Mouse (Mus musculus) liver, adult 2 months (tissue): Measurements from ENCODE around the gene Rtel1. TPM values are rescaled to one million over a fixed set of nuclear protein-coding genes. Genes with fewer than 3 reads are reported as not detected.
A peak's percentile ranks its signal among the peaks of the same experiment; 100 is the strongest.

ENCODE experiments used
- DNase-seq: peaks from one replicate; pipeline ENCODE4 v3.0.0-alpha.2; 2011; ENCODE audit warnings: low read depth, low spot score; ENCODE audit errors: extremely low read depth
- H3K27ac ChIP-seq: fragments of 200-500 bp; replicated peaks from 2 replicates; pipeline ENCODE4 v1.5.1; 2012; ENCODE audit warnings: low read depth, mild to moderate bottlenecking, control low read depth, inconsistent platforms, low read length; ENCODE audit not compliant: insufficient read depth
- H3K27me3 ChIP-seq: fragments of 200-500 bp; 2 replicates; pipeline ENCODE4 v1.6.1; 2012; ENCODE audit warnings: mild to moderate bottlenecking, moderate library complexity, low read length, inconsistent platforms; ENCODE audit not compliant: control insufficient read depth, insufficient read depth
- H3K36me3 ChIP-seq: fragments of 200-500 bp; 2 replicates; pipeline ENCODE4 v1.6.1; 2012; ENCODE audit warnings: low read length, inconsistent platforms; ENCODE audit not compliant: control insufficient read depth, insufficient read depth
- H3K4me1 ChIP-seq: fragments of 200-500 bp; 2 replicates; pipeline ENCODE4 v1.6.1; 2011; ENCODE audit warnings: low read length; ENCODE audit not compliant: control insufficient read depth, insufficient read depth
- H3K4me3 ChIP-seq: fragments of 200-500 bp; 2 replicates; pipeline ENCODE4 v1.5.1; 2011; ENCODE audit warnings: low read depth, mild to moderate bottlenecking, control low read depth, low read length, moderate library complexity; ENCODE audit not compliant: insufficient read depth
- H3K79me2 ChIP-seq: fragments of 200-500 bp; 2 replicates; pipeline ENCODE4 v1.6.1; 2012; ENCODE audit warnings: inconsistent platforms, mild to moderate bottlenecking, low read length, moderate library complexity; ENCODE audit not compliant: control insufficient read depth, insufficient read depth
- H3K9ac ChIP-seq: fragments of 200-500 bp; 2 replicates; pipeline ENCODE4 v1.6.1; 2012; ENCODE audit warnings: low read depth, mild to moderate bottlenecking, control low read depth, inconsistent platforms, low read length
- CTCF ChIP-seq: fragments of 200-500 bp; IDR thresholded peaks from 2 replicates; pipeline ENCODE4 v1.5.1; 2011; ENCODE audit warnings: low read depth, low read length, control low read depth
- POLR2A ChIP-seq: fragments of 200-500 bp; IDR thresholded peaks from 2 replicates; pipeline ENCODE4 v1.6.1; 2011; ENCODE audit warnings: low read length, control low read depth; ENCODE audit not compliant: insufficient read depth; ENCODE audit errors: extremely low read depth
- WGBS: fragments of 180-500 bp; shearing (Covaris S2); methylation state at CpG from one replicate; pipeline ENCODE4 v1.1.7; 2018; 5-methylcytosine and 5-hydroxymethylcytosine counted together
- polyA plus RNA-seq: library from polyadenylated mRNA; depleted of rRNA; stranded (reverse); fragments of >200 nt; gene quantifications from 2 replicates; pipeline ENCODE4 v1.2.3, GENCODE M21; 2012
- total RNA-seq: library from RNA; depleted of rRNA; stranded (reverse); fragments of >200 nt; gene quantifications from 2 replicates; pipeline ENCODE4 v1.2.3, GENCODE M21; 2014

The Rtel1 gene
- total and polyA plus RNA-seq, 2 experiments = 13.5 to 17.5 TPM

- no peaks in the 10 kb centered on the region for H3K4me1 ChIP-seq
- DNase-seq = no peak
Measured at GRCm38 (mm10) chr2:181332542-181332941, 13.0 kb downstream of the Rtel1 start.

DNA sequence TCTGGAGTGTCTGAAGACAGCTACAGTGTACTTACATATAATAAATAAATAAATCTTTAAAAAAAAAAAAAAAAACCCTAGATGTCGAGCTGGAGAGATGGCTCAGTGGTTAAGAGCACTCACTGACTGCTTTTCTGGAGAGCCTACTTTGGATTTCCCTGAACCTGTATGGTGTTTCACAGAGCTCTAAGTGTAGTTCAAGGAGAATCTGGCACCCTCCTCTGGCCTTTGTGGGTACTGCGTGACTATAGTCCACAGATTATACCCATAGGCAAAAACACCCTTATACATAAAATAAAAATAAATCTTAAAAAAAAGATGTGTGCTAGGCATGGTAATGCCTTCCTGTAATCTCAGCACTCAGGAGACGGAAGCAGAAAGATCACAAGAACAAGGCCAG lies 14.5 kb downstream of the Rtel1 start:
- peak; percentile 47 for DNase-seq
- no peaks in the 10 kb centered on the region for H3K79me2 ChIP-seq
- H3K9ac ChIP-seq = no peak overlapping the region
- H3K27me3 ChIP-seq = no peaks in the 10 kb centered on the region
- no peak overlapping the region for H3K27ac ChIP-seq
- peaks cover 32% of the 10 kb centered on the region for H3K36me3 ChIP-seq
- no peaks in the 10 kb centered on the region for H3K4me1 ChIP-seq
- no peak overlapping the region for H3K4me3 ChIP-seq
- 69% methylated on average over 3 of the region's 3 CpGs for WGBS
- no peak for TF ChIP-seq POLR2A
- peak; percentile 44 for TF ChIP-seq CTCF

More at GRCm38 (mm10) chr2:181332542-181332941, 13.0 kb downstream of the Rtel1 start:
- TF ChIP-seq CTCF (no peak), POLR2A (no peak)
- H3K79me2 ChIP-seq = no peaks in the 10 kb centered on the region
- no peak overlapping the region for H3K27ac ChIP-seq
- no peaks in the 10 kb centered on the region for H3K27me3 ChIP-seq
- no peak overlapping the region for H3K9ac ChIP-seq
- no peak overlapping the region for H3K4me3 ChIP-seq
- H3K36me3 ChIP-seq = peaks cover 30% of the 10 kb centered on the region

DNA sequence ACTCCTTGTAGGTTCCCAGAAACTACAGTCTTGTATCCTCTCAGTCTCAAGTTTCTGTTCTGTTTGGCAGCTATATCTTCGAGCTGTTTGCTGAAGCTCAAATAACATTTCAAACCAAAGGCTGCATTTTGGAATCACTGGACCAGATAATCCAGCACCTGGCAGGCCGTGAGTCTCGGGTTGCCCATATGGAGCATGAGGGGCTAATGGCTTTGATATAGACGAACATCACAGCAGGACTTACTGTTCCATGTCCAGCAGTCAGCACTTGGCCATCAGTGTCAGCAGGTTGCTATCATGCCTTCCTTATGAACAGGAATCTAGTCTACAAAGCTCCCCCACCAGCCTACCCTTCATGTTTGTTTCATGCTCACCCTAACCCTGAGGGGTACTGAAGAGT lies 20.9 kb downstream of the Rtel1 start:
- WGBS = 95% methylated on average over 4 of the region's 4 CpGs
- Histone ChIP-seq H3K36me3 (peaks cover 24% of the 10 kb centered on the region), H3K79me2 (no peaks in the 10 kb centered on the region), H3K4me3 (no peak overlapping the region), H3K27me3 (no peaks in the 10 kb centered on the region), H3K4me1 (no peaks in the 10 kb centered on the region), H3K9ac (no peak overlapping the region), H3K27ac (no peak overlapping the region)
- TF ChIP-seq POLR2A = no peak
- no peak for TF ChIP-seq CTCF
- no peak for DNase-seq

- Histone ChIP-seq H3K9ac (no peak overlapping the region), H3K27ac (no peak overlapping the region), H3K79me2 (no peaks in the 10 kb centered on the region), H3K4me1 (no peaks in the 10 kb centered on the region), H3K36me3 (peaks cover 12% of the 10 kb centered on the region), H3K4me3 (no peak overlapping the region), H3K27me3 (no peaks in the 10 kb centered on the region)
- 92% methylated on average over 6 of the region's 6 CpGs for WGBS
- no peak for TF ChIP-seq POLR2A
- no peak for TF ChIP-seq CTCF
- DNase-seq = no peak
Measured at GRCm38 (mm10) chr2:181342766-181343165, 23.2 kb downstream of the Rtel1 start.

GRCm38 (mm10) chr2:181356780-181357179 lies 37.2 kb downstream of the Rtel1 start:
- peaks cover 18% of the 10 kb centered on the region for H3K36me3 ChIP-seq
- WGBS = 77% methylated on average over 3 of the region's 3 CpGs
- no peaks in the 10 kb centered on the region for H3K4me1 ChIP-seq
- no peak overlapping the region for H3K4me3 ChIP-seq
- H3K9ac ChIP-seq = no peak overlapping the region
- no peaks in the 10 kb centered on the region for H3K79me2 ChIP-seq
- no peak for DNase-seq
- H3K27me3 ChIP-seq = no peaks in the 10 kb centered on the region
- TF ChIP-seq POLR2A (no peak), CTCF (no peak)
- no peak overlapping the region for H3K27ac ChIP-seq

DNA sequence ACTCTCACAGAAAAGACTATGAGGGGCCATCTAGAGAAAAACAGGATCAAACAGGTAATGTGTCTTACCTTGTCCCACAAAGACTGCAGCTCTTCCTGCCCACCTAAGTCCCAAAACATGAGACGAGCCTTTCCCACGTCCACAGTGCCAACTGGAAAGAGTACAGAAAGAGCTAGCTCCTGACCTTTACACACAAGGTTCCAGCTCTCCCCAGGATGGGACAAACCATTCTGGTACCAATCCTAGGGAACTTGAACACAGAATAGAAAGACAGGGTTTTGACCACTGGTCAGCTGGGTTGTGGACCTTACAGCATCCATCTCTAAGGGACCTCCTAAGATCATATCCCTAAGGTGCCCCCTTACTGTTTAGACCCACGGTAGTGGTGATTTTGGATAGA lies 44.4 kb downstream of the Rtel1 start:
- peaks cover 14% of the 10 kb centered on the region for H3K4me1 ChIP-seq
- no peaks in the 10 kb centered on the region for H3K27me3 ChIP-seq
- no peak overlapping the region for H3K9ac ChIP-seq
- H3K79me2 ChIP-seq = peaks cover 7% of the 10 kb centered on the region; the same call in 1 of the 2 replicates
- H3K4me3 ChIP-seq = no peak overlapping the region
- WGBS = 40% methylated on average over 3 of the region's 3 CpGs
- TF ChIP-seq POLR2A (no peak), CTCF (no peak)
- no peak for DNase-seq
- no peak overlapping the region for H3K27ac ChIP-seq
- peaks cover 16% of the 10 kb centered on the region for H3K36me3 ChIP-seq
